Mouse (Mus musculus): ENCODE measurements around the gene Olfr54.
"Not testable (repeated sequence)": the region's sequence is repeated elsewhere in the genome, so short reads cannot be mapped to it uniquely, and the experiment has no call there.

Gene Olfr54

GRCm38 (mm10) chr11:51013936-51014335, at the start of gene Olfr54:
Gene Olfr54, plus strand, starts transcription at chr11:51014236.
- no peak for DNase-seq (ENCODE audit: low spot score in 2 of 2)

DNA sequence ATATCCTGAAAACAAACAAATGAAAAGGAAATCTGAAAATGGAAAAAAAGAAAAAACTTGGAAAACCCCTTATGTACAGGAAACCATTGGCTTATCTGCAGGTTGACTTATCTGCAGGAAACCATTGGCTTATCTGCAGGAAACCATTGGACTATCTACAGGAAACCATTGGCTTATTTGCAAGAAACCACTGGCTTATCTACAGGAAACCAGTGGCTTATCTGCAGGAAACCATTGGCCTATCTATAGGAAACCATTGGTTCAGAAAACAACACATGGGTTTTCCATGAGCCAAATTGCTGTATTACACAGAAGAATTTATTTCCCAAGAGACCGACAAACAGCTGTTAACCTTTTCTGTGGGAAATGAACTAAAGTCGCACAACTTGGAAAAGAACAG, 49.1 kb upstream of the Olfr54 start:
- DNase-seq (ENCODE audit: low spot score in 2 of 2) = no peak

- no peak for DNase-seq (ENCODE audit: low spot score in 2 of 2)
Measured at GRCm38 (mm10) chr11:50966230-50966629, 47.8 kb upstream of the Olfr54 start, which contains the start of gene Olfr1378. Gene Olfr1378, plus strand, starts transcription at chr11:50966530.

DNA sequence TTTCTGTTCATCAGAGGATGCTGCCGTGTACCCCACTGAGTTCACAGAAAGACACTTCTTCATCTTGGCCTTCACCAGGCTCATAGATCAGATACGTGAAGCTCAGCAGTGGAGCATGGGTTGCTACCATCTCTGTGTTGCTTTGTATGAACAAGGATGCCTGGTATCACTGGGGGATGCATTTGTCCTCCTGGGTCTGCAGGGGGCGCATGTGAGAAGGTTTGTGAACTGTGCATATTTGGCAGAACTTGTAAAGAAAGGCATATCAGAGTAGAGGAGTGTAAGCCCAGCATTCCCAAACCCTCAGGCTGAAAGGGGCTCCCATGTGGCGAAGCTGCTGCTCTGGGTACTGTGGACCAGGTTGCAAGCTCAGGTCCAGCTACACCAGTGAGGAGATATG, 36.8 kb upstream of the Olfr54 start:
- no peak for DNase-seq (ENCODE audit: low spot score in 2 of 2)

DNA sequence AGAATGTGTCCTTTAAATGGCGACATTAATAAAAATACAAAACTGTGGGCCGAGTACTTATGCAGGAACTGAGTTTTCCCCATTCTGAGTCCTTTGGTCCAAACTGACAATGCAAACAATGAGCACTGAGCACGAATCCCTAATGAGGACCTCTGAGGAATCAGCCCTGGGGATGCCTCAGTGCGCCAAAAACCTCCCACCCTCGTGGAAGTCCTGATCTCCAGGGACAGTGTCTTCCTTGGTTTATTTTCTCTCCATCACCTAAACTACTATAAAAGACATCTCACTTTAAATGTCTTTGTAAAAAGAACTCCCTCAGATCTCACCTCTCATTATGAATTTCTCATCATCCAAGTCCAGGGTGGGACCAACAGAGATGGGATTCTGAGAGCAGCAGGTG, 32.4 kb upstream of the Olfr54 start, which contains the start of gene Olfr1377:
Gene Olfr1377, plus strand, starts transcription at position 301 of the 400 bp plus-strand sequence.
- no peak for DNase-seq (ENCODE audit: low spot score in 2 of 2)

GRCm38 (mm10) chr11:51003296-51003695, 10.7 kb upstream of the Olfr54 start, which contains the start of gene Olfr51:
Gene Olfr51, plus strand, starts transcription at chr11:51003596.
- DNase-seq (ENCODE audit: low spot score in 2 of 2) = no peak

DNA sequence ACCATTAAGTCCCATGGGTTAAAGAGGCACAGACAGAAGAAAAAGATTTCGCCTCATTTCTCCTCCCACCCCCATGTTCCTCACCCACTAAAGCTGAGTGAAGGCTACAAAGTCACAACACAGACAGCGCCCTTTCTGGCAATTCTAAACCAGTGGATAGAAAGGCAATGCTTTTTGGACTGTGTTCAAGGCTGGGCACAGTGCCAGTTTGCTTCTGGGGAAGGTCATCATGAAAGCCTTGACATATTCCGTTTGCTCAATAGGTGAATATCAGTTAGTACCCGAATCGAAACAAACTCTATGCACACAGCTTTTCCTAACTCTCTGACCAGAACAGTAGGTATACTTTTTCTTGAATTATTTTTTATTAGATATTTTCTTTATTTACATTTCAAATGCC, 2.2 kb upstream of the Olfr54 start:
- DNase-seq (ENCODE audit: low spot score in 2 of 2) = no peak

DNA sequence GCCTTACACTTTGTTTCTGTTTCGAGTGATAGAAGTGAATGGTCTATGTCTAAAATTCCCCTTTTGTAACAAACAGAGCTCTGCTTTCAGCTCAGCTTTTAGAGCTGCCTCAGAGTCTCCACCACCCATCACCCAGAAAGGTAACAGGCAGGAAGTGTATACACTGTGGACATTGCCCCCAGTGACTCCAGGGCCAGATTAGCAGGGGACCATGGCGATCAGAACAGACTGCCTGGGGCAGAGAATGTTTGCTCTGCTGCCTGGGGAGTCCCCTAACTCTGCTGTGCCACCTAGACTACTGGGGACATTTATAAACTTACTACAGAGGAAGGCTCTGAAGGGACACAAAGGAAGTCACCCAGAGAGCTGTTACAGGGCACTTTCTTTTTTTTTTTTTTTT, 2.3 kb downstream of the Olfr54 start:
- no peak for DNase-seq (ENCODE audit: low spot score in 2 of 2)

- not testable (repeated sequence) for DNase-seq (ENCODE audit: low spot score in 2 of 2)
Measured at GRCm38 (mm10) chr11:51026811-51027210, 12.8 kb downstream of the Olfr54 start.

DNA sequence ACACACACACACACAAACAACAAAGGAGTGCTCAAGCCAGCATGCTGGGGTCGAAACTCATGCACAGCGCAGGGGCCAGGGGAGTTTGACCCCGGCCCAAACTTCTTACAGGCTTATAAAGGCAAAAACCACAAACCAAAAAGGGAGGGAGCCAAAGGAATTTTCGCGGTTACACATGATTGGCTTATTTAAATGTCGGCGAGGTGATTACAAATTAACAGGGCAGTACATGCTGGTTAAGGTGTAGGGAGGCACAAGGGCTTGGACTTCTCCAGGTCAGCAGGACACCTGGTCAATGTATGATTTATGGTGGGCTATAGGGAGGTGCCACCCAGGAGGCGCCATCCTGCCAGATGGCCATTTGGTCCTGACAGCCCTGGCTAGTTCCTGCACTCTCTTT, 15.3 kb downstream of the Olfr54 start:
- not testable (repeated sequence) for DNase-seq (ENCODE audit: low spot score in 2 of 2)

- no peak for DNase-seq (ENCODE audit: low spot score in 2 of 2)
Measured at GRCm38 (mm10) chr11:51030225-51030624, 16.2 kb downstream of the Olfr54 start.

GRCm38 (mm10) chr11:51032851-51033250, 18.8 kb downstream of the Olfr54 start:
- peak in 1 of 2 experiments; percentile 11 for DNase-seq (ENCODE audit: low spot score in 2 of 2)

- DNase-seq (ENCODE audit: low spot score in 2 of 2) = not testable (repeated sequence)
Measured at GRCm38 (mm10) chr11:51034141-51034540, 20.1 kb downstream of the Olfr54 start.

GRCm38 (mm10) chr11:51035951-51036350, 21.9 kb downstream of the Olfr54 start:
- no peak for DNase-seq (ENCODE audit: low spot score in 2 of 2)

- not testable (repeated sequence) for DNase-seq (ENCODE audit: low spot score in 2 of 2)
Measured at GRCm38 (mm10) chr11:51044776-51045175, 30.7 kb downstream of the Olfr54 start.

GRCm38 (mm10) chr11:51047809-51048208, 33.8 kb downstream of the Olfr54 start, which contains the start of gene Olfr1375:
Gene Olfr1375, plus strand, starts transcription at chr11:51048109.
- not testable (repeated sequence) for DNase-seq (ENCODE audit: low spot score in 2 of 2)

DNA sequence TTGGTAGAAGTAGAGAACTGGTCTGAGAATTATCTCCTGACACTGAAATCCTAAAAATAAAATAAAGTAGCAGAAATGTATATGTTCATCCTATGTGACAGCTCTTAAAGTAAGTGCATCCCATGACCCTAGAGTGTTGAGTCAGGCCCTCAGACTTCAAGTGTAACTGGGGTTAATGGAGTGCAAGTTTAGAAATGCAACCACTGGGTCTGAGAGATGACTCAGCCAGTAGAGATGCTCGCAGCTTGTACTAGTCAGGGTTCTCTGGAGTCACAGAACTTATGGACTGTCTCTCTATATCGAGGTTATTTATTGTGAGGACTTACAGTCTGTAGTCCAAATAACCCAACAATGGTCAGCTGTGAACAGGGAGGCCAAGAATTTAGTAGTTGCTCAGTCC, 37.6 kb downstream of the Olfr54 start:
- no peak for DNase-seq (ENCODE audit: low spot score in 2 of 2)

- no peak for DNase-seq (ENCODE audit: low spot score in 2 of 2)
Measured at GRCm38 (mm10) chr11:51053230-51053629, 39.2 kb downstream of the Olfr54 start.

- DNase-seq (ENCODE audit: low spot score in 2 of 2) = peak; percentile 31 to 65
Measured at GRCm38 (mm10) chr11:51059151-51059571, 45.1 kb downstream of the Olfr54 start, which contains the start of gene Zfp354a. Gene Zfp354a, plus strand, starts transcription at chr11:51059257.

GRCm38 (mm10) chr11:51059640-51060039, 45.6 kb downstream of the Olfr54 start:
- DNase-seq (ENCODE audit: low spot score in 2 of 2) = no peak

GRCm38 (mm10) chr11:51060981-51061380, 46.9 kb downstream of the Olfr54 start:
- no peak for DNase-seq (ENCODE audit: low spot score in 2 of 2)

DNA sequence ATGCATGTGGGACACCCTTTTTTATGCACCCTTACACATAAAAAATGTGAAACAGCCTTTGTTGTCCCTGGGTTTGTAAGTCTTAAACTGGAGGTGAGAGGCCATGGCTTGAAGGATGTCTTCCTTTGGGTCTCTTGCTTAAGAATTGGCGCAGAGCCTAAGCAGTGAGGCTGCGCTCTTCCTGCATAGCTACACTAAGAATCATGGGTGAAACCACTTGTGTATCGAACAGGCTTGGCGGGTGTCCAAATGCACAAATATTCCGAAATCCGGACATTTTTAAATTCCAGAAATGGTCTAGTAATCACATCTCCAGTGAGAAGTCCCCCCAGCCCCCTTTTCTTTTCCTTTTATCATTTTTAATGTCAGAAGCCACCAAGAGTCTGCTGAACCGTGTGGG, 49.2 kb downstream of the Olfr54 start:
- no peak for DNase-seq (ENCODE audit: low spot score in 2 of 2)

DNA sequence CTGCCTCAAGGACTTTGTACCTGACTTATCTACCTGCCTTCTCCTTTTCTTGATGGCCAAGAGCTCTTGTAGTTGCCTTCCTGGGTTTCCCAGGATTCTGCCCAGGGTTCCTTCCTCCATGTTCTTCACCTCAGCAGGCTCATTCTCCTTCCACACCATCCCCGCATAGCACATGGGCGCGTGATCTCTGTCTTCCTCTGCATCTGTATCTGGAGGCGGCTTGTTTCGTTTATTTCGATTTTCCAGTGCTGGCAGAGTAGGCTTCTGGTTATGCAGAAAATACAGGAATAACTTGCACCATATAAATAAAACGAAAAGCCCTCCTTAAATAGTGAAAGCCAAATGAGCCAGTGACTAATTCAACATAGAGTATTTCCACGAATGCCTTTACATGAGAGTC, 49.8 kb downstream of the Olfr54 start:
- peak in 1 of 2 experiments; percentile 44 for DNase-seq (ENCODE audit: low spot score in 2 of 2)

Measured in left cerebral cortex, adult 9 months (tissue).